Mouse (Mus musculus) T-helper 2 cell (primary cell): ENCODE measurements at regions not wholly inside any gene's neighbourhood (a gene's known extent, or its start where the extent isn't known, plus 50 kb on each side); places are given as distances from the start of the nearest gene placed in this dataset.

ENCODE experiments used
- in situ Hi-C: fragments of 300-600 bp; cut with MboI, MseI; formaldehyde crosslinking; loops from one replicate; pipeline ENCODE4 v1.15.1; 2025; ENCODE audit warnings: high pct_unique_total_duplicates

DNA sequence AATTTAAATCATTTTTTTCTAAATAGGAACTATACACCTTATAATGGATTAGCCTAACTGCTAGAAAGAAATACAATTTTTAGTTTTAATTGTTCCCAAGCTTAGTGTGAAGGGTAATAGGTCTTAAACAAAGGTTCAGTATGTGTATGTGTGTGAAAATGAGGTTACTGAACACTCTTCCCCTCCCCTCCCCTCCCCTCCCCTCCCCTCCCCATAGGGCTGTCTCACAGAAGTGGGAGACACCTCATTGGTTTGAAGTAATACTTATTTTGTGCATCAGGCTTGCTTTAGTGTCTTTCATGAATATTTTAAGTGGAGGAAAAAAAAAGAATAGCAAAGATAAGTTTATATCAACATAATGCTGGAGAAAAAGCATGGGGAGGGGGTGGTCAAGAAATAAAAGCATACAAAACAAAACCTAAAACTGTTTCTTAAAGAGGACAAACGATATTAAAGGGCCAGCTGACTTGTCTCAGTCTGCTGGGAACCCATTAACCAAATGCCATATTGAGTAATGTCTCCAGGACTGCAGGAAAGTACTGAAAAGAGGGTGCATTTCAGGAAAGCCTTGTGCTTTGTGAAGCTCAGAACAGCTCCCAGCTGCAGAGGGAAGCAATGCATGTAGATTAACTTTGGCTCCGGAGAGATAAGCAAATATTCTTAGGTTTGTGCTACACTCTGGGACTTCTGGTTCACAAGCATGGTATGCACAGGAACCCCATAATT lies 59.2 kb downstream of the Csl start:
- in situ Hi-C loops = no loop called here
